Mouse (Mus musculus) right cerebral cortex, postnatal 25 days (tissue): ENCODE results near the gene Srrm1.
"Not testable (repeated sequence)": the region's sequence is repeated elsewhere in the genome, so short reads cannot be mapped to it uniquely, and the experiment has no call there.

Source experiments
- DNase-seq: peaks from one replicate; pipeline ENCODE4 v3.0.0; 2022

The Srrm1 gene

GRCm38 (mm10) chr4:135353066-135353793, at the start of gene Srrm1:
Srrm1 (minus strand) TSS chr4:135353321.
- peak; percentile 100 for DNase-seq

- no peak for DNase-seq
These were observed 48.8 kb upstream of the Srrm1 start for GRCm38 (mm10) chr4:135401881-135402280.

GRCm38 (mm10) chr4:135397991-135398390, 44.9 kb upstream of the Srrm1 start, which contains the start of gene Ncmap:
Ncmap (minus strand) TSS chr4:135398227.
- no peak for DNase-seq

- DNase-seq: no peak
These were observed 44.4 kb upstream of the Srrm1 start for GRCm38 (mm10) chr4:135397551-135397950.

- no peak for DNase-seq
These were observed 43.2 kb upstream of the Srrm1 start for GRCm38 (mm10) chr4:135396303-135396702.

- no peak for DNase-seq
These were observed 42.3 kb upstream of the Srrm1 start for GRCm38 (mm10) chr4:135395375-135395774.

GRCm38 (mm10) chr4:135394666-135395065, 41.5 kb upstream of the Srrm1 start:
- no peak for DNase-seq

GRCm38 (mm10) chr4:135393381-135393780, 40.3 kb upstream of the Srrm1 start:
- no peak for DNase-seq

- no peak for DNase-seq
These were observed 39.7 kb upstream of the Srrm1 start for GRCm38 (mm10) chr4:135392801-135393200.

- no peak for DNase-seq
These were observed 37.9 kb upstream of the Srrm1 start for GRCm38 (mm10) chr4:135391014-135391413.

- DNase-seq: no peak
These were observed 32.5 kb upstream of the Srrm1 start for GRCm38 (mm10) chr4:135385614-135386013.

GRCm38 (mm10) chr4:135382316-135382715, 29.2 kb upstream of the Srrm1 start:
- peak; percentile 52 for DNase-seq

GRCm38 (mm10) chr4:135381355-135381754, 28.2 kb upstream of the Srrm1 start:
- no peak for DNase-seq

- no peak for DNase-seq
These were observed 24.1 kb upstream of the Srrm1 start for GRCm38 (mm10) chr4:135377241-135377640.

GRCm38 (mm10) chr4:135375444-135375843, 22.3 kb upstream of the Srrm1 start:
- DNase-seq: no peak

- DNase-seq: no peak
These were observed 20.2 kb upstream of the Srrm1 start for GRCm38 (mm10) chr4:135373299-135373698.

GRCm38 (mm10) chr4:135370372-135370771, 17.3 kb upstream of the Srrm1 start:
- no peak for DNase-seq

GRCm38 (mm10) chr4:135362828-135363227, 9.7 kb upstream of the Srrm1 start:
- no peak for DNase-seq

- DNase-seq: no peak
These were observed 8.6 kb upstream of the Srrm1 start for GRCm38 (mm10) chr4:135361722-135362121.

GRCm38 (mm10) chr4:135358736-135359135, 5.6 kb upstream of the Srrm1 start:
- no peak for DNase-seq

- DNase-seq: no peak
These were observed 4.2 kb upstream of the Srrm1 start for GRCm38 (mm10) chr4:135357221-135357920.

GRCm38 (mm10) chr4:135355886-135356550, 2.9 kb upstream of the Srrm1 start:
- DNase-seq: no peak

GRCm38 (mm10) chr4:135354751-135355150, 1.6 kb upstream of the Srrm1 start:
- DNase-seq: not testable (repeated sequence)
